Mouse (Mus musculus) 3T3-L1 (cell line): ENCODE measurements at regions not wholly inside any gene's neighbourhood (a gene's known extent, or its start where the extent isn't known, plus 50 kb on each side); places are given as distances from the start of the nearest gene placed in this dataset.

ENCODE experiments used
- DNase-seq: peaks from one replicate; pipeline ENCODE4 v3.0.0-alpha.2; 2015; ENCODE audit warnings: low read depth, low spot score

- no peak for DNase-seq
These were observed 165.4 kb downstream of the Cd47 start for GRCm38 (mm10) chr16:49965528-49966250.

- DNase-seq: no peak
These were observed 165.9 kb downstream of the Cd47 start for GRCm38 (mm10) chr16:49966251-49966588.

GRCm38 (mm10) chr16:49967110-49967509 is 166.8 kb downstream of the Cd47 start:
- DNase-seq: no peak

- DNase-seq: peak; percentile 25
These were observed 168.0 kb downstream of the Cd47 start for GRCm38 (mm10) chr16:49968291-49968870.

GRCm38 (mm10) chr16:49969035-49969434 is 168.7 kb downstream of the Cd47 start:
- DNase-seq: peak; percentile 81

GRCm38 (mm10) chr16:49969693-49970296 is 169.5 kb downstream of the Cd47 start:
- DNase-seq: no peak

- DNase-seq: peak; percentile 98
These were observed 170.0 kb downstream of the Cd47 start for GRCm38 (mm10) chr16:49970297-49970804.

GRCm38 (mm10) chr16:49971141-49971555 is 170.8 kb downstream of the Cd47 start:
- DNase-seq: peak; percentile 84

- peak; percentile 68 for DNase-seq
These were observed 176.9 kb downstream of the Cd47 start for GRCm38 (mm10) chr16:49977276-49977675.

- DNase-seq: no peak
These were observed 179.2 kb downstream of the Cd47 start for GRCm38 (mm10) chr16:49979426-49979940.

- DNase-seq: no peak
These were observed 179.9 kb downstream of the Cd47 start for GRCm38 (mm10) chr16:49980178-49980646.

GRCm38 (mm10) chr16:49982180-49982579 is 181.8 kb downstream of the Cd47 start:
- peak; percentile 60 for DNase-seq

GRCm38 (mm10) chr16:49985082-49986076 is 185.0 kb downstream of the Cd47 start:
- no peak for DNase-seq

GRCm38 (mm10) chr16:49986954-49987353 is 186.6 kb downstream of the Cd47 start:
- no peak for DNase-seq

GRCm38 (mm10) chr16:49995822-49996221 is 195.5 kb downstream of the Cd47 start:
- DNase-seq: no peak

GRCm38 (mm10) chr16:49996593-49996992 is 196.3 kb downstream of the Cd47 start:
- DNase-seq: no peak

GRCm38 (mm10) chr16:49997040-49997439 is 196.7 kb downstream of the Cd47 start:
- DNase-seq: peak; percentile 80

GRCm38 (mm10) chr16:50000805-50001204 is 200.5 kb downstream of the Cd47 start:
- no peak for DNase-seq

- DNase-seq: no peak
These were observed 201.5 kb downstream of the Cd47 start for GRCm38 (mm10) chr16:50001662-50002455.

- no peak for DNase-seq
These were observed 202.1 kb downstream of the Cd47 start for GRCm38 (mm10) chr16:50002456-50002788.
